Comparison of ENCODE assay signal across 8 mouse cellular contexts in genomic region chr5:24426037-24426432, GRCm38 (mm10). TPM values are rescaled to one million over a fixed set of nuclear protein-coding genes. Genes with fewer than 3 reads are reported as not detected.
A peak's percentile ranks its signal among the peaks of the same experiment; 100 is the strongest.
DNase-seq lines count a peak whose midpoint lies in the region; ATAC-seq and TF ChIP-seq lines count a peak whose summit lies in the region.

No protein-coding gene starts in this region.

- DNase-seq in lung, embryonic 14.5 days = peak; percentile 42
- no peak for DNase-seq in lung, postnatal 25 days (ENCODE audit: low spot score)
- peak; percentile 25 for DNase-seq in embryonic facial prominence, embryonic 14.5 days (ENCODE audit: low spot score)
- DNase-seq in kidney, postnatal 10 days = peak; percentile 42
- no peak for DNase-seq in cerebellum, postnatal 14 days
- DNase-seq in cerebellum, adult 2 months = no peak

- no peak; the same call in 1 of the 2 replicates for TF ChIP-seq CTCF in lung, embryonic 14.5 days (IDR thresholded peaks at IDR 0.05; ENCODE audit: low read depth)
- TF ChIP-seq CTCF in cerebellum, adult 2 months (IDR thresholded peaks at IDR 0.05; ENCODE audit: borderline replicate concordance, insufficient read depth, low read depth, low read length) = no peak

- H3K4me1 ChIP-seq in lung, embryonic 14.5 days (ENCODE audit: insufficient read depth) = peaks cover 22% of the 10 kb centered on the region
- H3K4me1 ChIP-seq in embryonic facial prominence, embryonic 14.5 days (ENCODE audit: control insufficient read depth, insufficient read depth, low read length) = peaks cover 45% of the 10 kb centered on the region
- H3K4me1 ChIP-seq in neural tube, embryonic 12.5 days = peaks cover 54% of the 10 kb centered on the region
- no peaks in the 10 kb centered on the region; the same call in 1 of the 2 replicates for H3K4me1 ChIP-seq in cerebellum, adult 2 months (ENCODE audit: control insufficient read depth, insufficient read depth, low read length)

- TF ChIP-seq POLR2A in cerebellum, adult 2 months (IDR thresholded peaks at IDR 0.05; ENCODE audit: borderline replicate concordance, insufficient read depth, low read length) = no peak

- H3K9me3 ChIP-seq in lung, embryonic 14.5 days (ENCODE audit: low read depth, low read length) = no peaks in the 10 kb centered on the region
- no peaks in the 10 kb centered on the region for H3K9me3 ChIP-seq in embryonic facial prominence, embryonic 14.5 days (ENCODE audit: control insufficient read depth, low read length)
- no peaks in the 10 kb centered on the region for H3K9me3 ChIP-seq in neural tube, embryonic 12.5 days

- peak overlapping the region; percentile 67 for H3K4me3 ChIP-seq in lung, embryonic 14.5 days (ENCODE audit: low read depth, low read length)
- peak overlapping the region; percentile 51 for H3K4me3 ChIP-seq in embryonic facial prominence, embryonic 14.5 days (ENCODE audit: low read depth, low read length)
- peak overlapping the region; percentile 52 for H3K4me3 ChIP-seq in neural tube, embryonic 12.5 days
- H3K4me3 ChIP-seq in cerebellum, adult 2 months (replicated peaks; ENCODE audit: insufficient read depth, low read depth, low read length) = no peak overlapping the region

- ATAC-seq in lung, embryonic 14.5 days (ENCODE audit: insufficient read depth) = no peak
- no peak for ATAC-seq in embryonic facial prominence, embryonic 14.5 days (ENCODE audit: low read depth)
- ATAC-seq in neural tube, embryonic 12.5 days (ENCODE audit: low FRiP score, low read depth) = no peak
- ATAC-seq in erythroid progenitor cell, adult 5-6 weeks (replicated peaks; ENCODE audit: low FRiP score, poor library complexity, severe bottlenecking) = no peak

- H3K4me2 ChIP-seq in lung, embryonic 14.5 days = peak overlapping the region; percentile 84
- H3K4me2 ChIP-seq in embryonic facial prominence, embryonic 14.5 days (ENCODE audit: low read depth, low read length) = peak overlapping the region; percentile 85
- H3K4me2 ChIP-seq in neural tube, embryonic 12.5 days (replicated peaks) = peak overlapping the region; percentile 86

- WGBS in lung, embryonic 14.5 days = 1% methylated on average over 10 of the region's 10 CpGs
- WGBS in embryonic facial prominence, embryonic 14.5 days = under 1% methylated on average over 10 of the region's 10 CpGs
- 1% methylated on average over 10 of the region's 10 CpGs for WGBS in neural tube, embryonic 12.5 days
- 26% methylated on average over 10 of the region's 10 CpGs for WGBS in cerebellum, adult 2 months

- peaks cover 25% of the 10 kb centered on the region for H3K36me3 ChIP-seq in lung, embryonic 14.5 days (ENCODE audit: insufficient read depth)
- H3K36me3 ChIP-seq in embryonic facial prominence, embryonic 14.5 days (ENCODE audit: control insufficient read depth, insufficient read depth, low read length) = peaks cover 32% of the 10 kb centered on the region
- peaks cover 18% of the 10 kb centered on the region for H3K36me3 ChIP-seq in neural tube, embryonic 12.5 days

- H3K27me3 ChIP-seq in lung, embryonic 14.5 days (ENCODE audit: insufficient read depth, low read length) = no peaks in the 10 kb centered on the region
- H3K27me3 ChIP-seq in embryonic facial prominence, embryonic 14.5 days (replicated peaks; ENCODE audit: control insufficient read depth, insufficient read depth, low read length) = no peaks in the 10 kb centered on the region
- 0 out of 2 replicates have a peak, but pooled peaks cover 3% of the 10 kb centered on the region for H3K27me3 ChIP-seq in neural tube, embryonic 12.5 days (replicated peaks)
- H3K27me3 ChIP-seq in cerebellum, adult 2 months (ENCODE audit: control insufficient read depth, insufficient read depth, low read length) = no peaks in the 10 kb centered on the region

- H3K9ac ChIP-seq in lung, embryonic 14.5 days = peak overlapping the region; percentile 66
- H3K9ac ChIP-seq in embryonic facial prominence, embryonic 14.5 days (ENCODE audit: low read depth, low read length) = peak overlapping the region; percentile 75
- H3K9ac ChIP-seq in neural tube, embryonic 12.5 days = peak overlapping the region; percentile 64

- H3K27ac ChIP-seq in lung, embryonic 14.5 days (ENCODE audit: low read depth) = peak overlapping the region; percentile 93; the same call in 1 of the 2 replicates
- peak overlapping the region; percentile 93; the same call in 1 of the 2 replicates for H3K27ac ChIP-seq in embryonic facial prominence, embryonic 14.5 days (replicated peaks; ENCODE audit: low read depth, low read length)
- no peak overlapping the region for H3K27ac ChIP-seq in neural tube, embryonic 12.5 days
- no peak overlapping the region for H3K27ac ChIP-seq in cerebellum, adult 2 months (ENCODE audit: insufficient read depth, low read length)

RNA-seq across cellular contexts. Expression of gene Slc4a2, which starts 2.4 kb away (rescaled TPM):
- 29.9 and 35.5 TPM in 2 replicates for polyA plus RNA-seq in lung, embryonic 14.5 days (2014; fragmentation: Nextera tagmentation; extraction: Ambion mirVana)
- 26.0 and 31.0 TPM in 2 replicates for polyA plus RNA-seq in embryonic facial prominence, embryonic 14.5 days (2014; fragmentation: Nextera tagmentation; extraction: Ambion mirVana)
- polyA plus RNA-seq in neural tube, embryonic 12.5 days (2016; fragmentation: Nextera tagmentation; extraction: Ambion mirVana) = 23.0 and 24.3 TPM in 2 replicates
- 81.3 and 88.0 TPM in 2 replicates for polyA plus RNA-seq in cerebellum, adult 2 months (2012; rRNA removed)
- total RNA-seq in erythroid progenitor cell, adult 5-6 weeks (2015; ENCODE audit: low replicate concordance) = 16.6 and 44.4 TPM in 2 replicates
- 14.1 and 50.6 TPM in 2 replicates for total RNA-seq in erythroid progenitor cell, adult 5-6 weeks (2017; ENCODE audit: low replicate concordance)

RNA-seq across cellular contexts. Expression of gene Cdk5, which starts 2.7 kb away (rescaled TPM):
- polyA plus RNA-seq in lung, embryonic 14.5 days (2014; fragmentation: Nextera tagmentation; extraction: Ambion mirVana) = 33.6 and 35.5 TPM in 2 replicates
- 48.2 and 55.0 TPM in 2 replicates for polyA plus RNA-seq in embryonic facial prominence, embryonic 14.5 days (2014; fragmentation: Nextera tagmentation; extraction: Ambion mirVana)
- polyA plus RNA-seq in neural tube, embryonic 12.5 days (2016; fragmentation: Nextera tagmentation; extraction: Ambion mirVana) = 75.4 and 79.2 TPM in 2 replicates
- polyA plus RNA-seq in cerebellum, adult 2 months (2012; rRNA removed) = 221 and 222 TPM in 2 replicates
- 6.3 and 10.8 TPM in 2 replicates for total RNA-seq in erythroid progenitor cell, adult 5-6 weeks (2015; ENCODE audit: low replicate concordance)
- total RNA-seq in erythroid progenitor cell, adult 5-6 weeks (2017; ENCODE audit: low replicate concordance) = 1.7 and 3.7 TPM in 2 replicates

RNA-seq across cellular contexts. Expression of gene Asic3, which starts 12.8 kb away (rescaled TPM):
- polyA plus RNA-seq in lung, embryonic 14.5 days (2014; fragmentation: Nextera tagmentation; extraction: Ambion mirVana) = not detected in 2 replicates
- 1.7 and 2.1 TPM in 2 replicates for polyA plus RNA-seq in embryonic facial prominence, embryonic 14.5 days (2014; fragmentation: Nextera tagmentation; extraction: Ambion mirVana)
- 1.0 and 1.4 TPM in 2 replicates for polyA plus RNA-seq in neural tube, embryonic 12.5 days (2016; fragmentation: Nextera tagmentation; extraction: Ambion mirVana)
- 0.74 and 0.87 TPM in 2 replicates for polyA plus RNA-seq in cerebellum, adult 2 months (2012; rRNA removed)
- not detected in 2 replicates for total RNA-seq in erythroid progenitor cell, adult 5-6 weeks (2015; ENCODE audit: low replicate concordance)
- not detected in 2 replicates for total RNA-seq in erythroid progenitor cell, adult 5-6 weeks (2017; ENCODE audit: low replicate concordance)

RNA-seq across cellular contexts. Expression of gene Fastk, which starts 19.1 kb away (rescaled TPM):
- 91.5 and 93.1 TPM in 2 replicates for polyA plus RNA-seq in lung, embryonic 14.5 days (2014; fragmentation: Nextera tagmentation; extraction: Ambion mirVana)
- polyA plus RNA-seq in embryonic facial prominence, embryonic 14.5 days (2014; fragmentation: Nextera tagmentation; extraction: Ambion mirVana) = 111 and 119 TPM in 2 replicates
- 114 TPM in 2 replicates for polyA plus RNA-seq in neural tube, embryonic 12.5 days (2016; fragmentation: Nextera tagmentation; extraction: Ambion mirVana)
- polyA plus RNA-seq in cerebellum, adult 2 months (2012; rRNA removed) = 246 and 265 TPM in 2 replicates
- 37.1 and 78.4 TPM in 2 replicates for total RNA-seq in erythroid progenitor cell, adult 5-6 weeks (2015; ENCODE audit: low replicate concordance)
- 15.8 and 32.3 TPM in 2 replicates for total RNA-seq in erythroid progenitor cell, adult 5-6 weeks (2017; ENCODE audit: low replicate concordance)

RNA-seq across cellular contexts. Expression of gene Tmub1, which starts 21.6 kb away (rescaled TPM):
- polyA plus RNA-seq in lung, embryonic 14.5 days (2014; fragmentation: Nextera tagmentation; extraction: Ambion mirVana) = 14.2 and 15.7 TPM in 2 replicates
- polyA plus RNA-seq in embryonic facial prominence, embryonic 14.5 days (2014; fragmentation: Nextera tagmentation; extraction: Ambion mirVana) = 16.5 and 21.3 TPM in 2 replicates
- 35.3 and 40.0 TPM in 2 replicates for polyA plus RNA-seq in neural tube, embryonic 12.5 days (2016; fragmentation: Nextera tagmentation; extraction: Ambion mirVana)
- 60.6 and 61.1 TPM in 2 replicates for polyA plus RNA-seq in cerebellum, adult 2 months (2012; rRNA removed)
- total RNA-seq in erythroid progenitor cell, adult 5-6 weeks (2015; ENCODE audit: low replicate concordance) = 5.4 TPM in 1 of 2 replicates, not detected in the other
- 0.64 and 12.8 TPM in 2 replicates for total RNA-seq in erythroid progenitor cell, adult 5-6 weeks (2017; ENCODE audit: low replicate concordance)

Comparison
In these comparisons a context has a peak if more than half of its experiments do, and no peak if none do; other contexts are left out.
1. DNase-seq: peak in lung, embryonic 14.5 days (single experiment), embryonic facial prominence, embryonic 14.5 days (single experiment) and kidney, postnatal 10 days (single experiment); none in lung, postnatal 25 days (single experiment), cerebellum, postnatal 14 days (0 of 2) and cerebellum, adult 2 months (0 of 2).
2. H3K27ac ChIP-seq: peak in lung, embryonic 14.5 days (single experiment) and embryonic facial prominence, embryonic 14.5 days (single experiment); none in neural tube, embryonic 12.5 days (single experiment) and cerebellum, adult 2 months (single experiment).
3. Peak in every context shown above with its lines, with median percentiles within 50 percentile points of each other: H3K4me2 ChIP-seq and H3K9ac ChIP-seq.